ENCODE assay signal across 14 mouse cellular contexts in the genomic region with DNA sequence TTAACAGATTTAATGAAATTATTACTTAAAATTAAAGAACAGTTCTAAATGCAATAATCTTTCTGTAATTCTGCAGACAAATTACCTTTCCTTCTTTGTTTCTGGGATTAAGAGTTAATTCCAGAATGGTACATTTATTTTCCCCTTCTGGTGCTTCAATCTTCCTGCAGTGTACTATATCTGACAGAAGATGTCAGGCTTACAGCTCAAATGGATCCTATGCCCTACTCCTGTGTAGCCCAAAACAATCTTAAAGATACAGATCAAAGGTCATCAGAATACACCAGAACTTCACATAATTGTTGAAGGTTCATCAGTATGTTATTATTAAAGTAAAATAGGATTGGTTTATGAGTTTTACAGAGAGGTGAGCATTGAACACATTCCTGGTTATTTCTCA.
DNase-seq lines count a peak whose midpoint lies in the region; ATAC-seq lines count a peak whose summit lies in the region.
"Had no signal": no experiment of that assay in that cellular context is flagged by ENCODE, and none has a peak within 500 bp of the region (broad histone marks: within the 10 kb centered on the region; RNA-seq: fewer than 3 reads in every experiment).

No protein-coding gene starts in this region.

- H3K4me1 ChIP-seq in hindbrain, embryonic 16.5 days (ENCODE audit: control insufficient read depth, insufficient read depth, low read depth, low read length): no peaks in the 10 kb centered on the region
- no peaks in the 10 kb centered on the region for H3K4me1 ChIP-seq in hindbrain, embryonic 13.5 days (replicated peaks)
- H3K4me1 ChIP-seq in forebrain, embryonic 16.5 days (replicated peaks; ENCODE audit: control insufficient read depth, insufficient read depth, low read length): no peaks in the 10 kb centered on the region
- H3K4me1 ChIP-seq: embryonic facial prominence, embryonic 13.5 days; heart, embryonic 13.5 days; megakaryocyte, embryonic 14.5 days had no signal

- no peak overlapping the region for H3K9ac ChIP-seq in hindbrain, embryonic 16.5 days (ENCODE audit: low read depth, low read length)
- H3K9ac ChIP-seq in hindbrain, embryonic 13.5 days: no peak overlapping the region
- H3K9ac ChIP-seq in forebrain, embryonic 16.5 days (replicated peaks; ENCODE audit: low read depth, low read length): no peak overlapping the region
- H3K9ac ChIP-seq: embryonic facial prominence, embryonic 13.5 days; heart, embryonic 13.5 days had no signal

- H3K27me3 ChIP-seq in hindbrain, embryonic 16.5 days (replicated peaks; ENCODE audit: control insufficient read depth, insufficient read depth, low read length): no peaks in the 10 kb centered on the region
- H3K27me3 ChIP-seq in hindbrain, embryonic 13.5 days: no peaks in the 10 kb centered on the region
- H3K27me3 ChIP-seq in forebrain, embryonic 16.5 days (replicated peaks; ENCODE audit: control insufficient read depth, insufficient read depth, low read length): no peaks in the 10 kb centered on the region
- H3K27me3 ChIP-seq: embryonic facial prominence, embryonic 13.5 days; heart, embryonic 13.5 days; megakaryocyte, embryonic 14.5 days had no signal

- peak; percentile 86 for ATAC-seq in hindbrain, embryonic 16.5 days
- ATAC-seq in hindbrain, embryonic 13.5 days (ENCODE audit: low FRiP score): no peak
- peak; percentile 72; the same call in 1 of the 2 replicates for ATAC-seq in forebrain, embryonic 16.5 days
- ATAC-seq in erythroblast, adult 5-6 weeks (replicated peaks; ENCODE audit: low FRiP score, poor library complexity, severe bottlenecking): no peak
- ATAC-seq: inflammation-experienced regulatory T-cells, adult 6 months had no signal

- H3K27ac ChIP-seq in hindbrain, embryonic 16.5 days (ENCODE audit: low read depth, low read length): no peak overlapping the region
- no peak overlapping the region for H3K27ac ChIP-seq in hindbrain, embryonic 13.5 days
- no peak overlapping the region for H3K27ac ChIP-seq in forebrain, embryonic 16.5 days (ENCODE audit: low read length)
- H3K27ac ChIP-seq: embryonic facial prominence, embryonic 13.5 days; heart, embryonic 13.5 days had no signal

- no peak overlapping the region for H3K4me2 ChIP-seq in hindbrain, embryonic 16.5 days (ENCODE audit: low read length)
- H3K4me2 ChIP-seq in hindbrain, embryonic 13.5 days: no peak overlapping the region
- no peak overlapping the region for H3K4me2 ChIP-seq in forebrain, embryonic 16.5 days (ENCODE audit: low read length)
- H3K4me2 ChIP-seq: embryonic facial prominence, embryonic 13.5 days; heart, embryonic 13.5 days had no signal

- no peaks in the 10 kb centered on the region for H3K9me3 ChIP-seq in hindbrain, embryonic 16.5 days (ENCODE audit: control insufficient read depth, low read length)
- no peaks in the 10 kb centered on the region for H3K9me3 ChIP-seq in hindbrain, embryonic 13.5 days
- H3K9me3 ChIP-seq in forebrain, embryonic 16.5 days (ENCODE audit: control insufficient read depth, low read length): no peaks in the 10 kb centered on the region
- H3K9me3 ChIP-seq: embryonic facial prominence, embryonic 13.5 days; heart, embryonic 13.5 days; megakaryocyte, embryonic 14.5 days had no signal

- no peaks in the 10 kb centered on the region for H3K36me3 ChIP-seq in hindbrain, embryonic 16.5 days (ENCODE audit: control insufficient read depth, insufficient read depth, low read length)
- no peaks in the 10 kb centered on the region for H3K36me3 ChIP-seq in hindbrain, embryonic 13.5 days
- H3K36me3 ChIP-seq in forebrain, embryonic 16.5 days (ENCODE audit: control insufficient read depth, insufficient read depth): no peaks in the 10 kb centered on the region
- H3K36me3 ChIP-seq: embryonic facial prominence, embryonic 13.5 days; heart, embryonic 13.5 days had no signal

- H3K4me3 ChIP-seq in hindbrain, embryonic 16.5 days (ENCODE audit: low read length): no peak overlapping the region
- no peak overlapping the region for H3K4me3 ChIP-seq in hindbrain, embryonic 13.5 days
- H3K4me3 ChIP-seq in forebrain, embryonic 16.5 days (replicated peaks; ENCODE audit: low read length): no peak overlapping the region
- H3K4me3 ChIP-seq: embryonic facial prominence, embryonic 13.5 days; heart, embryonic 13.5 days; megakaryocyte, embryonic 14.5 days had no signal

- DNase-seq in retina, embryonic 14.5 days (ENCODE audit: low spot score): peak; percentile 17
- DNase-seq in retina, postnatal 1 day: no peak
- peak; percentile 5 for DNase-seq in telencephalon, adult 2 months (ENCODE audit: low read depth, low spot score)
- no peak for DNase-seq in gastrocnemius, postnatal 25 days
- DNase-seq: cerebellum, adult 9-10 months; thymus, adult 18-20 months had no signal

Comparison
In these comparisons a context has a peak if more than half of its experiments do, and no peak if none do; other contexts are left out.
1. ATAC-seq: peak in hindbrain, embryonic 16.5 days (single experiment) and forebrain, embryonic 16.5 days (single experiment); none in hindbrain, embryonic 13.5 days (single experiment) and erythroblast, adult 5-6 weeks (single experiment).
2. DNase-seq: peak in retina, embryonic 14.5 days (single experiment) and telencephalon, adult 2 months (single experiment); none in retina, postnatal 1 day (single experiment) and gastrocnemius, postnatal 25 days (single experiment).